Mouse (Mus musculus): Measurements from ENCODE around the gene Gstk1. TPM values are rescaled to one million over a fixed set of nuclear protein-coding genes. Genes with fewer than 3 reads are reported as not detected.

Gstk1 gene
- 6.9 and 8.1 TPM in 2 replicates for polyA plus RNA-seq (2015; fragmentation: Nextera tagmentation; extraction: Ambion mirVana)

DNA sequence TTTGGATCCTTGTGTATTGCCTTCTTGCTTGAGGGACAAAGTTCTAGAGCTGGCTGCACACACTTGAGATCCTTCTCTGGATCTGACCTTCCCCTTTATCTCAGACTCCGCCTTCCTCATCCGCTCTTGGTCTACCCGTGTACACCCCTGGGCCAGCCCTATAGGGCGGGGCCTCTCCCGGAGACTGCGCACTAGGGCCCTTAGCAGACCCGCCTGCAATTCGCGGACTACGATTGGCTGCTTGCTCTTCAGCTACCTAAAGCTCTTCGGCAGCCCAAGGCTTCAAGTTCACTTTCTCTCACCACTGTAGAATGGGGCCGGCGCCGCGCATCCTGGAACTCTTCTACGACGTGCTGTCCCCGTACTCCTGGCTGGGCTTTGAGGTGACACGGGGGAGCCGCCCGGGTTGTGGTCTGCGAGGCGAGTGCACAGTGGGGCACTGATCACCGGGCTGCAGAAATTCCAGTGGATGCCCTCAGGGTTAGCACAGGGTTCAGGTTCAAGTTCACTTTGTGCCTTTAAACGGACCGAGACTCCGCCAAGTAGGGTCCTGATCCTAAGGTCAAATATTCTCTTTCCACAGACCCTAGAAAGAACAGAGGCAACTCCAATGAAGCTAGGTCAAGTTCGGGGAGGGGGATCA lies at the start of gene Gstk1:
Gene Gstk1, plus strand, starts transcription at position 225 of the 643 bp plus-strand sequence.
- H3K4me3 ChIP-seq (replicated peaks), result peak within 1 kb of the TSS; percentile 61
- 3% methylated on average over 28 of the region's 28 CpGs for WGBS (ENCODE audit: insufficient replicate concordance)
- H3K36me3 ChIP-seq (replicated peaks), result no peaks in the 10 kb centered on the region
- peak within 1 kb of the TSS; percentile 93 for H3K4me2 ChIP-seq
- H3K27me3 ChIP-seq, result peaks cover 21% of the 10 kb centered on the region
- peak; percentile 100 for ATAC-seq (ENCODE audit: insufficient read depth)
- H3K4me1 ChIP-seq (replicated peaks), result peaks cover 22% of the 10 kb centered on the region
- H3K9ac ChIP-seq, result peak within 1 kb of the TSS; percentile 35
- no peak within 1 kb of the TSS for H3K27ac ChIP-seq (replicated peaks)
- no peaks in the 10 kb centered on the region for H3K9me3 ChIP-seq (replicated peaks)

- WGBS (ENCODE audit: insufficient replicate concordance), result 30% methylated on average over 3 of the region's 3 CpGs
Observed at GRCm38 (mm10) chr6:42197710-42198109, 48.0 kb upstream of the Gstk1 start.

DNA sequence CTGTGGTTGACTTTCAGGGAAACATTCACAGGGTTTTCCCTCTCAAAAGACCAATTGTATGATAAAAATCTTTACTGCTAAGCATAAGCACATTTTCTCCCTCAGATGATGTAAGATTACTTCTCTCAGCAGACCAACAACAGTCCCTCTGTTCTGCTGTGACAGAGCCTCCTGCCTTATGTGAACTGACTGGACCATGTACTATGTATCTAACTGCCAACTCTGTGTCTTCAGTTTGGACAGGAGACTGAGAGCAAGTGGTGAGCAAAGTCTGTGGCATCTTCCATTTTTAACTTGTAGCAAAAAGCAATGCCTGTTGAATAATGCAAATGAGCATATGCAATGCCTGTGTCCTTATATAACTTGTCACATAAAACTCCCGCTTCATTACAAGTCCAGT lies 46.2 kb upstream of the Gstk1 start:
- Histone ChIP-seq H3K36me3 (replicated peaks) (no peaks in the 10 kb centered on the region), H3K9me3 (replicated peaks) (no peaks in the 10 kb centered on the region), H3K4me3 (replicated peaks) (no peak overlapping the region), H3K9ac (no peak overlapping the region), H3K27ac (replicated peaks) (no peak overlapping the region), H3K4me2 (no peak overlapping the region), H3K27me3 (no peaks in the 10 kb centered on the region), H3K4me1 (replicated peaks) (no peaks in the 10 kb centered on the region)
- no peak for ATAC-seq (ENCODE audit: insufficient read depth)
- 55% methylated on average over 1 of the region's 1 CpGs for WGBS (ENCODE audit: insufficient replicate concordance)

More at GRCm38 (mm10) chr6:42197710-42198109, 48.0 kb upstream of the Gstk1 start:
- H3K9ac ChIP-seq, result no peak overlapping the region
- H3K27ac ChIP-seq (replicated peaks), result no peak overlapping the region
- H3K9me3 ChIP-seq (replicated peaks), result no peaks in the 10 kb centered on the region
- no peaks in the 10 kb centered on the region for H3K27me3 ChIP-seq
- no peak overlapping the region for H3K4me3 ChIP-seq (replicated peaks)
- no peak for ATAC-seq (ENCODE audit: insufficient read depth)
- no peaks in the 10 kb centered on the region for H3K36me3 ChIP-seq (replicated peaks)
- H3K4me2 ChIP-seq, result no peak overlapping the region
- H3K4me1 ChIP-seq (replicated peaks), result no peaks in the 10 kb centered on the region

DNA sequence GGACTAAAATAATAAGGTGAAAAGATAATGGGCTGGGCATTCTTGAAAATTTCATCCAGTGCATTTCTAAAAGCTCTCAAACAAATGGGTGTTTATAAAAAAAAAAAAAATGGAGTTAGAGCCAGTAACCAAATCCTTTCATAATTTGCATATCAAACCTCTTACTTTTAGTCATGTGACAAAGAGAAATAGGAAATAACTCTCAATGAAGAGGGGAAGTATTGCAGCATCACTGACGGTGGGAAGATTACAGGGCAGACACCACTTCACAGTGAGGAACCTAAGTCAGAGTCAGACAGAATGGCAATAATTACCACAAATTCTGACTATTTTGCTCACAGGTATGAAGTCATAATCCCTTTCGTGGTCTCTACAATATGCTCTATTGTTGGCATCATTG lies 30.7 kb upstream of the Gstk1 start, which contains the start of gene Tas2r144:
Gene Tas2r144, plus strand, starts transcription at position 301 of the 400 bp plus-strand sequence.
- no peak for ATAC-seq (ENCODE audit: insufficient read depth)
- Histone ChIP-seq H3K9ac (no peak within 1 kb of the TSS), H3K9me3 (replicated peaks) (no peaks in the 10 kb centered on the region), H3K27ac (replicated peaks) (no peak within 1 kb of the TSS), H3K4me3 (replicated peaks) (no peak within 1 kb of the TSS), H3K27me3 (no peaks in the 10 kb centered on the region), H3K4me2 (no peak within 1 kb of the TSS), H3K4me1 (replicated peaks) (no peaks in the 10 kb centered on the region), H3K36me3 (replicated peaks) (no peaks in the 10 kb centered on the region)
- WGBS (ENCODE audit: insufficient replicate concordance), result 48% methylated on average over 2 of the region's 2 CpGs

- H3K9me3 ChIP-seq (replicated peaks), result no peaks in the 10 kb centered on the region
- no peak overlapping the region for H3K4me2 ChIP-seq
- no peak for ATAC-seq (ENCODE audit: insufficient read depth)
- 55% methylated on average over 3 of the region's 3 CpGs for WGBS (ENCODE audit: insufficient replicate concordance)
- no peak overlapping the region for H3K4me3 ChIP-seq (replicated peaks)
- no peaks in the 10 kb centered on the region for H3K36me3 ChIP-seq (replicated peaks)
- no peak overlapping the region for H3K27ac ChIP-seq (replicated peaks)
- no peaks in the 10 kb centered on the region for H3K4me1 ChIP-seq (replicated peaks)
- no peaks in the 10 kb centered on the region for H3K27me3 ChIP-seq
- no peak overlapping the region for H3K9ac ChIP-seq
Observed at GRCm38 (mm10) chr6:42222286-42222685, 23.4 kb upstream of the Gstk1 start.

GRCm38 (mm10) chr6:42225046-42225445 lies 20.7 kb upstream of the Gstk1 start:
- Histone ChIP-seq H3K9ac (no peak overlapping the region), H3K27me3 (no peaks in the 10 kb centered on the region), H3K4me2 (no peak overlapping the region), H3K9me3 (replicated peaks) (no peaks in the 10 kb centered on the region), H3K4me1 (replicated peaks) (no peaks in the 10 kb centered on the region), H3K27ac (replicated peaks) (no peak overlapping the region), H3K36me3 (replicated peaks) (no peaks in the 10 kb centered on the region), H3K4me3 (replicated peaks) (no peak overlapping the region)
- no peak for ATAC-seq (ENCODE audit: insufficient read depth)
- WGBS (ENCODE audit: insufficient replicate concordance), result 47% methylated on average over 4 of the region's 4 CpGs

DNA sequence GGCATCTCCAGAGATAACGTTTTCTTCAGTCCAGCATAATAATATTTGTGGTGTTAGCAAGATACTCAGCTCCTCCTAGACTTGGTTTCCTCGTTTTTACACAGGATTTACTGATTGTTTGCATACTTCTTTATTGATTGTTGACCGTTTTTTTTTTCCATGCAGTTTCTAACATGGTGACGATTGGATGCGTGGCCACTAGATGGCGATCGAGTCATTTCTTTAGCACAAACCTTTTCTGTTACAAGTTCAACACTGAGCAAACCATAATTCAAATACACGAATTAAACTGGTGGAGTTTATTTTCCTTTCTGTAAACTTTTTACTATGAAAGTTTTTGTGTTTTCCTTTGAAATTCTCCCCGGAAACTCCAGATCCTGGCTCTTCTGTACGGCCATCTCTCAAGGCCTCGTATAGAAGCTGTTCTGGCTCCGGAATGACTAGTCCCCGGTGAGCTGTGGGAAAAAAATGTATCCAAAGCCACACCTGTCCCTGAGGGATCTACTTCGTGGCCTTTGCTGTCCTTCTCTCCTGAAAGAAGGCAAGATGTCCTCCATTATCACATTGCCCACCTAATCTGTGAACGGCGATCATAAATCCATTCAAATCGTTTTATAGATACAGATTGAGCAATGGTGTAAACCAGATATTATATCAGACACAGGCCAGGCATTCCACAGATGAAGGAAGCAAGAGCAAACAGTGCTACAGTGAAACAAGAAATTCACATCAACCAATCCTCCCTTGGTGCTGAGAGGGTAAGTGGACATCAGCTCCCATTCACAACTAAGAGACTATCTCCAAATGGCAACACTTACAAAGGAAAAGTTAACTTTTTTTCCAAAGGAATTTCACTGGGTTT lies 18.3 kb upstream of the Gstk1 start:
- H3K36me3 ChIP-seq (replicated peaks), result no peaks in the 10 kb centered on the region
- no peak overlapping the region for H3K27ac ChIP-seq (replicated peaks)
- 28% methylated on average over 17 of the region's 17 CpGs for WGBS (ENCODE audit: insufficient replicate concordance)
- H3K4me1 ChIP-seq (replicated peaks), result no peaks in the 10 kb centered on the region
- no peak overlapping the region for H3K4me2 ChIP-seq
- no peaks in the 10 kb centered on the region for H3K27me3 ChIP-seq
- ATAC-seq (ENCODE audit: insufficient read depth), result no peak
- no peak overlapping the region for H3K4me3 ChIP-seq (replicated peaks)
- no peak overlapping the region for H3K9ac ChIP-seq
- no peaks in the 10 kb centered on the region for H3K9me3 ChIP-seq (replicated peaks)

DNA sequence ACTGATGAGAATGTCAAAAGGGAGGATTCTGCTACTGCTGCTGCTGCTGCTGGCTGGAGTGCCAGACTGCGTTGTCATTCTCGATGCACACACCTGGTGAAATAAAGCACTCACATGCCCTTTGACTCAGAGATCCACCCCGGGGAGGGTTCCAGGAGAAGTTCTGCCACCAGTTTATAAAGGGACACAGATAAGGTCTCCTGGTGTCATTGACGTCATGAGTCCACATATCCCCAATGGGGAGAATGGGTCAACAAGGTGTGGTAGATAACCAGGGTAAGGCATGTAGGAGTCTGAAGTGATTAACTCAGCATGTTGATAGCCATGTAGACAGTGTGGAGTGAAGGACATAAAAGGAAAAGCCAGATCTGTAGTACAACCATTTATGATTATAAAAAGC lies 16.1 kb upstream of the Gstk1 start:
- Histone ChIP-seq H3K4me2 (no peak overlapping the region), H3K4me3 (replicated peaks) (no peak overlapping the region), H3K9me3 (replicated peaks) (no peaks in the 10 kb centered on the region), H3K27me3 (no peaks in the 10 kb centered on the region), H3K36me3 (replicated peaks) (no peaks in the 10 kb centered on the region), H3K9ac (no peak overlapping the region), H3K4me1 (replicated peaks) (no peaks in the 10 kb centered on the region), H3K27ac (replicated peaks) (no peak overlapping the region)
- no peak for ATAC-seq (ENCODE audit: insufficient read depth)
- WGBS (ENCODE audit: insufficient replicate concordance), result 49% methylated on average over 4 of the region's 4 CpGs

DNA sequence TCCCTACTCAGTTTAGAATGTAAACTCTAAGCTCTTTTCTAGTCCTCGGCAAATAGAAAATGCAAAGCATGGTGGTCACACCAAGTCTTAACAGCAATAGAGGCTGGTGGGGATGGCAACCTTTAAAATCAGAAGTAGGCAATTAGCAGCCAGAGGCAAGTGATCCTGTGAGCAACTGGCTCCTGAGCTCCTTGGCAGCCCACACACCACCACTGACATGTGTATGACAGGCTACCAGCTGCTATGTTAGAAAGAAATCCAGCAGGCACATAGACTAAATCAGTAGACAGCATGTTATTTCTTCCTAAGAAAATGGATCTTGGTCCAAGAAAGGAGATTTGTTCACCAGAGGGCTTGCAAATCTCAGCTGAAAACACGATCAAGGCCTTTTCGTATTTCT lies 14.5 kb upstream of the Gstk1 start:
- Histone ChIP-seq H3K4me2 (no peak overlapping the region), H3K36me3 (replicated peaks) (no peaks in the 10 kb centered on the region), H3K9me3 (replicated peaks) (no peaks in the 10 kb centered on the region), H3K9ac (no peak overlapping the region), H3K27me3 (no peaks in the 10 kb centered on the region), H3K27ac (replicated peaks) (no peak overlapping the region), H3K4me3 (replicated peaks) (no peak overlapping the region), H3K4me1 (replicated peaks) (no peaks in the 10 kb centered on the region)
- 71% methylated on average over 3 of the region's 3 CpGs for WGBS (ENCODE audit: insufficient replicate concordance)
- ATAC-seq (ENCODE audit: insufficient read depth), result no peak

- Histone ChIP-seq H3K36me3 (replicated peaks) (no peaks in the 10 kb centered on the region), H3K4me3 (replicated peaks) (no peak overlapping the region), H3K27me3 (no peaks in the 10 kb centered on the region), H3K4me1 (replicated peaks) (no peaks in the 10 kb centered on the region), H3K4me2 (no peak overlapping the region), H3K9ac (no peak overlapping the region), H3K27ac (replicated peaks) (no peak overlapping the region), H3K9me3 (replicated peaks) (no peaks in the 10 kb centered on the region)
- WGBS (ENCODE audit: insufficient replicate concordance), result 58% methylated on average over 6 of the region's 6 CpGs
- ATAC-seq (ENCODE audit: insufficient read depth), result no peak
Observed at GRCm38 (mm10) chr6:42237276-42237805, 8.4 kb upstream of the Gstk1 start.

DNA sequence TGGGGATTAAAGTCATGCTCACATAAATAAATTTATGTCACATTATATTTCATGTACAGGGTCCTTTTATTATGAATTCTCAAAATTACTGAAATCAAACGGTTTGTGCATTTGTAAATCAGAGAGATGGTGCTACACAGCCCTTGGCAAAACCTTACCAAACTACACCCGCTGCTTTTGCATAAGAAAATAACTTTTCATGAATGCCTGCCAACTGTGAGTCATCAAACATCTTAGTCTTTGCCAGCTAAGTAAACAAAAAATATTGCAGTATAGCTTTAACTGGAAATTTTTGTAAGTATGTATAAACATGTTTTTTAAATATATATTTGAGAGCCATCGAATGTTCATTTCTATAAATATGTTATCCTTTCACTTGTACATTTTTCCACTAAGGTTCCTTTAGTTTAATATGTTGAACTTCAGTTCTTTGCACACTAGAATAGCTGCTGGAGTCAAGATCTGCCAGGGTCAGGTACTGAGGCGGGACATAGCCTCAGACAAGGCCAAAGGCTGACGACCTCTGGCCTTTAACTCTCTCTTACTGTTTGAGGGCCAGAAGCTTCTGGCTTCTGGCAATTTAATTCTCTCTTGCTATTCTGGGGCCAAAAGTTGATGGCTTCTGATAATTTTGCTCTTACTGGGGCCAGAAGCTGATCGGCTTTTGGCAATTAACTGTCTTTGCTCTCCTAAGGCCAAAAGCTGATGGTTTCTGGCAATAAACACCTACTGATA lies 4.3 kb upstream of the Gstk1 start:
- Histone ChIP-seq H3K36me3 (replicated peaks) (no peaks in the 10 kb centered on the region), H3K4me2 (no peak overlapping the region), H3K9ac (no peak overlapping the region), H3K27me3 (no peaks in the 10 kb centered on the region), H3K4me1 (replicated peaks) (peaks cover 11% of the 10 kb centered on the region), H3K4me3 (replicated peaks) (no peak overlapping the region), H3K27ac (replicated peaks) (no peak overlapping the region), H3K9me3 (replicated peaks) (no peaks in the 10 kb centered on the region)
- no peak for ATAC-seq (ENCODE audit: insufficient read depth)
- 67% methylated on average over 6 of the region's 6 CpGs for WGBS (ENCODE audit: insufficient replicate concordance)
